Mouse (Mus musculus): ENCODE results near the gene Aox2.

Gene Aox2

GRCm38 (mm10) chr1:58408141-58408540, 130.0 kb downstream of the Aox2 start:
- DNase-seq: no peak

GRCm38 (mm10) chr1:58409553-58410197, 131.5 kb downstream of the Aox2 start:
- DNase-seq: no peak

- no peak for DNase-seq
Measured at GRCm38 (mm10) chr1:58410198-58410588, 132.1 kb downstream of the Aox2 start.

- DNase-seq: no peak
Measured at GRCm38 (mm10) chr1:58410776-58411175, 132.7 kb downstream of the Aox2 start.

GRCm38 (mm10) chr1:58415442-58415841, 137.3 kb downstream of the Aox2 start:
- DNase-seq: no peak

GRCm38 (mm10) chr1:58416048-58416447, 137.9 kb downstream of the Aox2 start:
- DNase-seq: no peak

- DNase-seq: no peak
Measured at GRCm38 (mm10) chr1:58420032-58420431, 141.9 kb downstream of the Aox2 start.

- no peak for DNase-seq
Measured at GRCm38 (mm10) chr1:58420961-58421360, 142.8 kb downstream of the Aox2 start.

GRCm38 (mm10) chr1:58422879-58423278, 144.8 kb downstream of the Aox2 start:
- peak; percentile 51 for DNase-seq

- DNase-seq: peak; percentile 96
Measured at GRCm38 (mm10) chr1:58423371-58424248, 145.5 kb downstream of the Aox2 start, which contains the start of gene Clk1. TSS of gene Clk1 (minus strand) at chr1:58424066.

GRCm38 (mm10) chr1:58424551-58424950, 146.4 kb downstream of the Aox2 start:
- no peak for DNase-seq
